33 mouse cellular contexts compared by ENCODE assay signal in the genomic region with DNA sequence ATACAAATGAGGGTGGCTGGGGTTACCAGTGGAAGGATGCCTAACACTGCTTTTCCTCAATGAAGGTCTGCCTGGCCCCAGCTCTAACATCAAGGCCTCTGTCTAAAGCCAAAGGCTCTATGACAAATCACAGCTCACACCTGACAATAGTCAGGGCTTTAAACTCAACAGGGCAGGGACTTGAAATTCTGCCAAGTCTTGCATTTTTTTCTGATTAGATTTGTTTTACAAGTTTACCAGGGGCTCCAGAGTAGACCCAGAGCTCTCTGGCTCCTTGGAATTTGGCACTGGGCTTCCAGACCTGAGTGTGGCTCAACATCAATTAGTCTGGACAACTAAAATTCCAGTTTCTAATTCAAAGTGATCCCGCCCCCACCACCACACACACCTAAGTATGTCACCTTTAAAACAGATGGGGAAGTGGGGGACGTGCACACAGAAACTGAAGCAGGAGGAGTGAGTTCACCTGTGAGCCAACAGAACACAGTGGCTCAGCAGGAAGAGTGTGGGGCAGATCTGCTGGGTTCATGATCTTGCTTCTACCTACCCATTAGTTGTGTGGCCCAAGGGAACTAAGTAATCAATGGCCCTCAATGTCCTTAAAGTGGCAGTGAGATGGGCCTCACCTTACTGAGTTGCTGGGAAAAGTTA.
DNase-seq lines count a peak whose midpoint lies in the region; ATAC-seq lines count a peak whose summit lies in the region.
"Had no signal": no experiment of that assay in that cellular context is flagged by ENCODE, and none has a peak within 500 bp of the region (broad histone marks: within the 10 kb centered on the region; RNA-seq: fewer than 3 reads in every experiment).

No protein-coding gene starts in this region.

- no peak overlapping the region for H3K4me2 ChIP-seq in limb, embryonic 12.5 days
- H3K4me2 ChIP-seq: embryonic facial prominence, embryonic 13.5 days; forebrain, embryonic 13.5 days; heart, embryonic 15.5 days; hindbrain, embryonic 13.5 days; kidney, embryonic 15.5 days; limb, embryonic 15.5 days; liver, embryonic 15.5 days; neural tube, embryonic 13.5 days had no signal

- no peak for DNase-seq in limb, embryonic 10.5 days (ENCODE audit: low spot score)
- DNase-seq in MN1 (ENCODE audit: low spot score): peak; percentile 66
- peak; percentile 27 for DNase-seq in NIH3T3 (ENCODE audit: low read depth)
- peak; percentile 13 for DNase-seq in forelimb bud, embryonic 11.5 days (ENCODE audit: low read depth, low spot score)
- no peak for DNase-seq in liver
- DNase-seq in kidney, postnatal 14 days: no peak
- DNase-seq: adrenal gland, postnatal 14 days; B cell, adult 2 months; cerebellum, adult 8-10 months; cerebellum, postnatal 36 days; gastrocnemius, postnatal 14 days; heart, adult 18-20 months; heart, postnatal 36 days; kidney, adult 11 months; kidney, postnatal 4 days; layer of hippocampus, adult 9-11 months; midbrain, embryonic 14.5 days; retina, postnatal 1 day; right cerebral cortex, postnatal 25 days; spleen, adult 18-20 months; thymus, postnatal 36 days had no signal

- H3K9ac ChIP-seq in limb, embryonic 12.5 days (replicated peaks): no peak overlapping the region
- H3K9ac ChIP-seq: embryonic facial prominence, embryonic 13.5 days; forebrain, embryonic 13.5 days; heart, embryonic 15.5 days; hindbrain, embryonic 13.5 days; kidney, embryonic 15.5 days; limb, embryonic 15.5 days; liver, embryonic 15.5 days; neural tube, embryonic 13.5 days had no signal

- H3K9me3 ChIP-seq in limb, embryonic 12.5 days: no peaks in the 10 kb centered on the region
- H3K9me3 ChIP-seq in limb, embryonic 10.5 days (replicated peaks): no peaks in the 10 kb centered on the region
- H3K9me3 ChIP-seq: embryonic facial prominence, embryonic 13.5 days; forebrain, embryonic 13.5 days; heart, embryonic 15.5 days; hindbrain, embryonic 13.5 days; kidney, embryonic 15.5 days; limb, embryonic 15.5 days; liver, embryonic 15.5 days; megakaryocyte, embryonic 14.5 days; neural tube, embryonic 13.5 days had no signal

- H3K27me3 ChIP-seq in limb, embryonic 12.5 days: no peaks in the 10 kb centered on the region
- no peaks in the 10 kb centered on the region for H3K27me3 ChIP-seq in limb, embryonic 10.5 days (ENCODE audit: low read depth, poor library complexity, severe bottlenecking)
- H3K27me3 ChIP-seq: CH12.LX; embryonic facial prominence, embryonic 13.5 days; forebrain, embryonic 13.5 days; heart, embryonic 15.5 days; hindbrain, embryonic 13.5 days; kidney, embryonic 15.5 days; limb, embryonic 15.5 days; liver, embryonic 15.5 days; megakaryocyte, embryonic 14.5 days; neural tube, embryonic 13.5 days had no signal

- no peak overlapping the region for H3K4me3 ChIP-seq in limb, embryonic 12.5 days (replicated peaks)
- no peak overlapping the region for H3K4me3 ChIP-seq in limb, embryonic 10.5 days
- H3K4me3 ChIP-seq: embryonic facial prominence, embryonic 13.5 days; forebrain, embryonic 13.5 days; heart, embryonic 15.5 days; hindbrain, embryonic 13.5 days; kidney, embryonic 15.5 days; limb, embryonic 15.5 days; liver, embryonic 15.5 days; megakaryocyte, embryonic 14.5 days; neural tube, embryonic 13.5 days had no signal

- peak overlapping the region; percentile 56; the same call in 1 of the 2 replicates for H3K27ac ChIP-seq in limb, embryonic 12.5 days
- H3K27ac ChIP-seq in limb, embryonic 10.5 days: no peak overlapping the region
- H3K27ac ChIP-seq: embryonic facial prominence, embryonic 13.5 days; forebrain, embryonic 13.5 days; heart, embryonic 15.5 days; hindbrain, embryonic 13.5 days; kidney, embryonic 15.5 days; limb, embryonic 15.5 days; liver, embryonic 15.5 days; neural tube, embryonic 13.5 days had no signal

- H3K4me1 ChIP-seq in limb, embryonic 12.5 days (replicated peaks): peaks cover 8% of the 10 kb centered on the region
- H3K4me1 ChIP-seq in limb, embryonic 10.5 days: peaks cover 7% of the 10 kb centered on the region
- H3K4me1 ChIP-seq: forebrain, embryonic 13.5 days; hindbrain, embryonic 13.5 days; kidney, embryonic 15.5 days; limb, embryonic 15.5 days; liver, embryonic 15.5 days; megakaryocyte, embryonic 14.5 days; neural tube, embryonic 13.5 days had no signal

- peak; percentile 81 for ATAC-seq in limb, embryonic 12.5 days (ENCODE audit: insufficient number of reproducible peaks, insufficient read depth, low FRiP score, low TSS enrichment, low read depth)
- ATAC-seq: forebrain, embryonic 13.5 days had no signal

- 49% methylated on average over 2 of the region's 2 CpGs for WGBS in limb, embryonic 12.5 days
- 85% methylated on average over 2 of the region's 2 CpGs for WGBS in limb, embryonic 10.5 days

- H3K36me3 ChIP-seq in limb, embryonic 12.5 days: no peaks in the 10 kb centered on the region
- H3K36me3 ChIP-seq in limb, embryonic 10.5 days: no peaks in the 10 kb centered on the region
- H3K36me3 ChIP-seq: embryonic facial prominence, embryonic 13.5 days; G1E; heart, embryonic 15.5 days; hindbrain, embryonic 13.5 days; kidney, embryonic 15.5 days; limb, embryonic 15.5 days; liver, embryonic 15.5 days; neural tube, embryonic 13.5 days had no signal

Comparison
In these comparisons a context has a peak if more than half of its experiments do, and no peak if none do; other contexts are left out.
1. DNase-seq: peak in MN1 (single experiment), NIH3T3 (single experiment) and forelimb bud, embryonic 11.5 days (single experiment); none in limb, embryonic 10.5 days (single experiment), liver (single experiment) and kidney, postnatal 14 days (single experiment).